Mouse (Mus musculus): ENCODE results near the gene Tbc1d22a.

- TF ChIP-seq CTCF (IDR thresholded peaks at IDR 0.05; ENCODE audit: extremely low read depth, insufficient read depth, insufficient read length, insufficient replicate concordance) (no peak), POLR2A (IDR thresholded peaks at IDR 0.05; ENCODE audit: low read depth, low read length) (no peak)
Measured at GRCm38 (mm10) chr15:86411532-86412080, 197.3 kb downstream of the Tbc1d22a start.

All from spleen, adult 2 months (tissue).